Mouse (Mus musculus): ENCODE measurements around the gene Ripk3.

- TF ChIP-seq MAX (IDR thresholded peaks at IDR 0.05; ENCODE audit: low read depth) (no peak), MYOG (IDR thresholded peaks at IDR 0.05; ENCODE audit: control insufficient read depth in 1 of 3, insufficient read depth in 1 of 3, insufficient read length in 2 of 3, low read depth in 2 of 3) (no peak)
Measured at GRCm38 (mm10) chr14:55778686-55779085, 10.0 kb downstream of the Ripk3 start.

Data from myocyte (in vitro differentiated cells).